In the genomic region with DNA sequence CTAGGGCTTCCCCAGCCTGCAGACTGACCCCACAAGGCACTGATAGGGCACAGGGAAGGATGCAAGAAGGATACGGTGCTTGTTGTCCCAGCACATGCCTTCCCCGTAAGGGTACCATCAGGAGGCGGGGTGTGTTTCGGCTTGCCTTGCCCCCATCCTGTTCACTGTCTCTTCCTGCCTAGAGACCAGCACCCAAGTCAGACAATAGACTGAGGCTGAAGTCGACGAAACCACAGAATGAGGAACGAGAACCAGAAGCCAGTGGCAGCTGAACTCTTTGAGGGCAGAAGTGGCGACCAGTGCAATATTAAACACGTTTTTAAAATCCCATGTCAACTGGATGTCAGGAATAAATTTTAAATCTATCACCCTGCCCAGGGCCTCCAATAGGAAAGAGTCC, we compare ENCODE assay signal across 17 mouse cellular contexts.
DNase-seq lines count a peak whose midpoint lies in the region; ATAC-seq lines count a peak whose summit lies in the region.
"Had no signal": no experiment of that assay in that cellular context is flagged by ENCODE, and none has a peak within 500 bp of the region (broad histone marks: within the 10 kb centered on the region; RNA-seq: fewer than 3 reads in every experiment).

No protein-coding gene starts in this region.

- peak overlapping the region; percentile 29; the same call in 1 of the 2 replicates for H3K4me3 ChIP-seq in heart, embryonic 16.5 days (ENCODE audit: low read length)
- no peak overlapping the region for H3K4me3 ChIP-seq in liver, embryonic 11.5 days (ENCODE audit: low read depth, low read length)
- H3K4me3 ChIP-seq: forebrain, embryonic 12.5 days; hindbrain, embryonic 13.5 days; kidney, embryonic 15.5 days; midbrain, embryonic 15.5 days had no signal

- no peaks in the 10 kb centered on the region for H3K36me3 ChIP-seq in heart, embryonic 16.5 days (ENCODE audit: control insufficient read depth, insufficient read depth)
- H3K36me3 ChIP-seq in liver, embryonic 11.5 days (ENCODE audit: control insufficient read depth, insufficient read depth, low read length): no peaks in the 10 kb centered on the region
- H3K36me3 ChIP-seq: forebrain, embryonic 12.5 days; G1E; hindbrain, embryonic 13.5 days; kidney, embryonic 15.5 days; midbrain, embryonic 15.5 days had no signal

- ATAC-seq in heart, embryonic 16.5 days (replicated peaks; ENCODE audit: extremely low read depth, insufficient read depth, low FRiP score): no peak; the same call in 1 of the 2 replicates
- ATAC-seq in hematopoietic stem cell, adult 5-6 weeks (replicated peaks in 1 of 2; ENCODE audit: insufficient read depth in 1 of 2, low FRiP score in 2 of 2, low TSS enrichment in 1 of 2, low read depth in 1 of 2, poor library complexity in 2 of 2, severe bottlenecking in 2 of 2): peak; percentile 75 to 78
- ATAC-seq in neutrophil, adult 5-6 weeks (ENCODE audit: extremely low read depth, insufficient number of reproducible peaks, low FRiP score, poor library complexity, severe bottlenecking): peak; percentile 52; the same call in 1 of the 2 replicates
- ATAC-seq in liver, embryonic 11.5 days (replicated peaks; ENCODE audit: low FRiP score): no peak
- ATAC-seq: midbrain, embryonic 15.5 days had no signal

- no peaks in the 10 kb centered on the region for H3K27me3 ChIP-seq in heart, embryonic 16.5 days (ENCODE audit: control insufficient read depth, insufficient read depth, low read length)
- H3K27me3 ChIP-seq in liver, embryonic 11.5 days (replicated peaks; ENCODE audit: control insufficient read depth, insufficient read depth, low read length): no peaks in the 10 kb centered on the region
- H3K27me3 ChIP-seq: forebrain, embryonic 12.5 days; hindbrain, embryonic 13.5 days; kidney, embryonic 15.5 days; midbrain, embryonic 15.5 days had no signal

- H3K4me2 ChIP-seq in heart, embryonic 16.5 days (ENCODE audit: low read depth, low read length): peak overlapping the region; percentile 50
- no peak overlapping the region for H3K4me2 ChIP-seq in liver, embryonic 11.5 days
- H3K4me2 ChIP-seq: forebrain, embryonic 12.5 days; hindbrain, embryonic 13.5 days; kidney, embryonic 15.5 days; lung, embryonic 14.5 days; midbrain, embryonic 15.5 days had no signal

- no peak for DNase-seq in heart, adult 11 months
- peak; percentile 5 to 20 for DNase-seq in thymus, postnatal 36 days
- DNase-seq in cerebellum, adult 9-11 months: no peak
- DNase-seq in liver, embryonic 11.5 days (ENCODE audit: low spot score): no peak
- DNase-seq: cerebellum, postnatal 25 days; gastrocnemius, postnatal 36 days; layer of hippocampus, postnatal 36 days; lung, embryonic 14.5 days had no signal

- peak overlapping the region; percentile 55; the same call in 1 of the 2 replicates for H3K27ac ChIP-seq in heart, embryonic 16.5 days (ENCODE audit: low read length)
- no peak overlapping the region for H3K27ac ChIP-seq in liver, embryonic 11.5 days (ENCODE audit: low read depth, low read length)
- H3K27ac ChIP-seq: forebrain, embryonic 12.5 days; hindbrain, embryonic 13.5 days; kidney, embryonic 15.5 days; macrophage; midbrain, embryonic 15.5 days had no signal

- peaks cover 20% of the 10 kb centered on the region for H3K4me1 ChIP-seq in heart, embryonic 16.5 days (ENCODE audit: control insufficient read depth, insufficient read depth, low read length)
- H3K4me1 ChIP-seq in liver, embryonic 11.5 days (replicated peaks; ENCODE audit: control insufficient read depth, insufficient read depth, low read length): no peaks in the 10 kb centered on the region
- H3K4me1 ChIP-seq: midbrain, embryonic 15.5 days had no signal

- WGBS in heart, embryonic 16.5 days: 34% methylated on average over 9 of the region's 9 CpGs
- WGBS in liver, embryonic 11.5 days: 46% methylated on average over 9 of the region's 9 CpGs

- H3K9ac ChIP-seq in heart, embryonic 16.5 days (ENCODE audit: low read length): no peak overlapping the region; the same call in 1 of the 2 replicates
- no peak overlapping the region for H3K9ac ChIP-seq in liver, embryonic 11.5 days (ENCODE audit: low read depth, low read length)
- H3K9ac ChIP-seq: forebrain, embryonic 12.5 days; hindbrain, embryonic 13.5 days; kidney, embryonic 15.5 days; lung, embryonic 14.5 days; midbrain, embryonic 15.5 days had no signal

- H3K9me3 ChIP-seq in heart, embryonic 16.5 days (replicated peaks; ENCODE audit: control insufficient read depth, low read length): no peaks in the 10 kb centered on the region
- no peaks in the 10 kb centered on the region for H3K9me3 ChIP-seq in liver, embryonic 11.5 days (ENCODE audit: control insufficient read depth, low read length)
- H3K9me3 ChIP-seq: forebrain, embryonic 12.5 days; hindbrain, embryonic 13.5 days; kidney, embryonic 15.5 days; midbrain, embryonic 15.5 days had no signal

Comparison
In these comparisons a context has a peak if more than half of its experiments do, and no peak if none do; other contexts are left out.
1. ATAC-seq: peak in hematopoietic stem cell, adult 5-6 weeks (2 of 2) and neutrophil, adult 5-6 weeks (single experiment); none in heart, embryonic 16.5 days (single experiment) and liver, embryonic 11.5 days (single experiment).
2. DNase-seq: peak in thymus, postnatal 36 days (2 of 2); none in heart, adult 11 months (single experiment), cerebellum, adult 9-11 months (single experiment) and liver, embryonic 11.5 days (single experiment).